Mouse (Mus musculus) mature B cell (primary cell): ENCODE measurements around the gene Gabrr3.
"Not testable (repeated sequence)": the region's sequence is repeated elsewhere in the genome, so short reads cannot be mapped to it uniquely, and the experiment has no call there.

Experiments
- in situ Hi-C: fragments of 300-500 bp; cut with MboI; formaldehyde crosslinking; loops from 2 replicates; pipeline ENCODE4 v1.14.3; 2019

The Gabrr3 gene

DNA sequence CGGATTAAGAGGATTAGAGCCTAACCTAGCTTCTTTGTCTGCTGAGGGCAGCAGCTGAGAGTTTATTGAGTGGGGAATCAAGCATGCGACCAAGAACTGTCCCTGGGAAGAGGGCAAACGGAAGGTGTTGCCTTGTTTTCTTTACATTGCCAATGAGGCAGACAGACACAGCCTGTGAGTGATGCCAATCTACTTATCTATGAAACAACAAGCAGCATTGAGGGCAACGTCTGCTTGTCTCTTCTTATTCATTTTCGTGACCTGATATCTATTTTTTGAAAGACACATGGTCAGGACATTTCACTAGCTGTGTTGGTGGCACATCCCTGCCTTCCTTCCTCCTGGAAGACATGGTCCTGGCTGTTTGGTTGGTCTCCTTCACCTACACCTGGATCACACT is at the start of gene Gabrr3:
Gene Gabrr3, plus strand, starts transcription at position 301 of the 400 bp plus-strand sequence.
- in situ Hi-C loops = no loop called here

DNA sequence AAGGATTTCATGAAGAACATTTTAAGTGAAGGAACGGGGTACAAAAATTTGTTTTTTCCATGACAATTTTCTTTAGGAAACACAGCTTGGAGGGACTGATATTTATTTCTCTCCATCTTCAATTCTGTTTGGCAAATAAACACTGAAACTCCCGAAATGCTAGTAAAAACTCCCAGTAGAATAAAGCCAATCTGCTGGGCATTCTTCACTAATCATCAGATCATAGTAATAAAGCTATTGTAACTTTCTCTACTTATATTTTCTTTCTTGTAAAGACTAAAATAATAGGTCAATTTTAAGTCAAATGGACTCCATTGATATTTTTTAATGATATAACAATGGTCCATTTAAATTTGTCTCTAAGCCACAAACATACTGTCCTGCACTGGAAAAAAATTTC is 43.2 kb upstream of the Gabrr3 start, which contains the start of gene Olfr209:
Gene Olfr209, minus strand, starts transcription at position 101 of the 400 bp plus-strand sequence.
- in situ Hi-C loops = no loop called here

DNA sequence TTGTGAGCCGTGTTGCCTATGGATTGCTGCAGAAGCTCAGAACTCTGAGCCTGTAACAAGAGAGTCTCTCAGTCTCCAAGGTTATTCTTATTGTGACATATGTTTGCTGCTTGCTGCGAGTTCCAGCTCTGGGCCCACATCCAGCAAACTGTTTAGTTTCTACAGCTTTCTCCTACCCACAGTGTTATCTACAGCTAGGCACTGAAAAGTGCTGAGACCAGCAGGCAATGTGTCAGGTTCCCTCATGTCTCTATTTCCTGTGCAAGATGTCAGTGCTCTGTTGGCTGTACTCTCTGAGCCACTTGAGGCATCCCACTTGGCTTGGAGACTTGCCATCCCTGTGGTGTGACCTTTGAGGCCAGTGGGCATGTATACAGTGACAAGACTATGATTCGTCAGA is 13.8 kb upstream of the Gabrr3 start:
- in situ Hi-C loops = no loop called here

DNA sequence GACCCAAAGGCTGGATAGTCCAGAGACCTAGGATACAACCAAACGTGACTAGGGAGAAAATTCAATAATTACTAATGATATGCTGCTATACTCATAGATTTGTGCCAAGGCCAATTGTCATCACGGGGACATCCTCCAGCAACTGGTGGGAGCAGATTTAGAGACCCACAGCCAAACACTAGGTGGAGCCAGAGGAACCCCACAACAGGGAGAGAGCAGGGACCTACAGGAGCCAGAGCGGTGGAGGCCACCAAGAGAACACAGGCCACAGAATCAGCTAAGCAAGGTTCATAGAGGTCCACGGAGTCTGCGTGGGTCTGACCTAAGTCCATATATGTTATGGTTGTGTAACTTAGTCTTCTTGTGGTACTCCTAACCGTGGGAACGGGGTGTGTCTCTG is 6.0 kb upstream of the Gabrr3 start:
- in situ Hi-C loops = no loop called here

DNA sequence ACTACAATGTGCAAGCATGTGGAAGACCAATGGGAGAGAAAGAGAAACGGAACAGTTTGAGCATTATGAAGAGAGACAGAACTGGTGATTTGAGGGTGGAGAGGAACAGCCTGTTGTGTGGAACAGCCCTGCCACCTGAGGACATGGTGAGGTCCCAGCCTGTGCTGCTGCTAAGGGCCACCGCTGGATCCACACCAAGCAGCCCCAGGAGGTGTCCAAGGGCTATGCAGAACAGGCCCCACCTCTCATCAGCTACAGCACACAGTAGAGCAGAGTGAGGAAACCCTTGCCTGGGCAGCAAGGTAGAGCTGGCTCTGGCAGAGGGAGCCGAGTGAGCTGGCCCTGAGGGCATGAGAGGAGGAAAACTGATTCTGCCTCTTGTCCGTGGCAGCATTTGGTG is 5.1 kb upstream of the Gabrr3 start:
- in situ Hi-C loops = no loop called here

DNA sequence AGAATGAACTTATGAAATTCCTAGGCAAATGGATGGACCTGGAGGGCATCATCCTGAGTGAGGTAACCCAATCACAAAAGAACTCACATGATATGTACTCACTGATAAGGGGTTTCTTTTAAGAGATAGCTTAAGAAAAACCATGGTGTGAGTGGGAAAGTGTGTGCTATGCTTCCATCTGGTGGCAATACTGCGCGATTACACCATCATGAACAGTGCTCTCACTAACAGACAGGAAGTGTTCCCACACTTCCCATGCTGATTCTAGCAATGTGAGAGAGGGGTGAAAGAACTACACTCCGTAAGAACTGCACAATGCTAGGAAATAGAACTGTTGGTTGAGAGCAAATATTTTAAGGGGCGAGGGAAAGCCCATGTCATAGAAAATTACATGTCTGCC is 3.4 kb upstream of the Gabrr3 start:
- in situ Hi-C loops = no loop called here

DNA sequence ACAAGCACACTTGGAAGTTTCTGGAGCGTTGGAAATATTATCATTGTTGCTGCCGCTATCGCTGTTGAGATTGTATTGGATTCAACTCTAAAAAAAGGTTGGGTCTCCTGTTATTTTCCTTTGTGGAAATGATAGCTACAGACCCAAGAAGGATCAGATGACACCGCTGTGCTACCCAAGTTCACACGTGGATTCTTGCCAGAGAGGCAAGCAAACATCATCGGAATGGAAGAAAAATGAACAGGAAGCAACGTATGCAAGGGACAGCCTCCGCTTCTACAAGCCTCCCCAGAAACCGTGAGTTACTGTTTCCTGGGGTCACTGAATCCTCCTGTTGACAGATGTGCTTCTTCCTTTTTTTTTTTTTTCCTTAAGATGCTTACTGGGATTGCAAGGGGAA is 2.3 kb upstream of the Gabrr3 start:
- in situ Hi-C loops = no loop called here

DNA sequence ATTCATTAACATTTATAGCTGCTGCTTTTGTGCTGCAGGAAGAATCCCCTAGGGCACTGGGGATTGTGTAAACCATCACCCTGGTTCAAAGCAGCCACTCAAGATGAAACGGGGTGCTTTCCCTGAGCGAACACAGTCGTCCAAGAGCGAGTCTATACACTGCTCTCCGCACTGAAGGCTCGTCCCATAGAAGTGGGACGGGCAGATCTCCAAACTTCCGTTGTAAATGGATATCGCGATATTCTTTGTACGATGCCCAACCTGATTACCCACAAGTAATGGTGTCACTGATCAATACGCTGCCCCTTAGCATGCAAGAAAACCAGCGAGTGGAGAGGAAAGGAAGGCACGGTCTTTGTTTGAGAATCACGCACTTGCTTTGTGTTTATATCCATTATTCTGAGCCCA is 2.2 kb downstream of the Gabrr3 start:
- in situ Hi-C loops = no loop called here

DNA sequence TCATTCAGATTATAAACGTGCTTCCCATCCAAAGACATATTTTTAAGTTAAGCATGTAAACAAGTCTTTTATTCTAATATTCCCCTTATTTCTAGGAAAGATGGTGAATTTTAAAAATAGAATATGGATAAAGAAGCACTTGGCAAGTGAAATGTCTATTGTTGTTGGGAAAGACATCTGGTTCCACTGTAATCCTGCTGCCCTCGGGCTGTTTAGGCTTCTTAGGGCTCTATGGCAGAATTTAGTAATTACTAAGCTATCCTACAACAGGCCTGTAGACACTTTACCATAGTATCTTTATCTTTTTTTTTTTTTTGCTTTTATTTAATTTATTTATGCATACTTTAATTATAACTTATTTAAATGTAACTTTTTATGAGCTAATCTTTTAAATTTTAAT is 2.7 kb downstream of the Gabrr3 start:
- in situ Hi-C loops = no loop called here

DNA sequence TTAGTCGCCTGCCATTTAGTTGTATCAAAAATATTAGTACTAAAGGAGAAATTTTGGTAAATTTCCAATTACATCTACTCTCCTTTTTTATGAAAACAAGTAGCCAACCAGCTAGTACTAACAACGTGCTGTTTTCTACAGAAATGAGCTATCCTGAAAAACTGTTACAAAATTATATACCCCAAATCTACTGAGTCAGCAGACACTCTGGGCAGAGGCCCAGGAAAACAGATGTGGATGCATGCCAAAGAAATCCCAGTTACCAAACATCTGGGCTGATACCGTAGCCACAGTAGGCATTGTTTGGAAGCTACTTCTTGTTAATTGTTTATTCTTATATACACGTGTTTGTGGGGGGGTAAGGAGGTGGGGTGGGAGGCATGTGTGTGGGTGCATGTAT is 6.3 kb downstream of the Gabrr3 start:
- in situ Hi-C loops = no loop called here

DNA sequence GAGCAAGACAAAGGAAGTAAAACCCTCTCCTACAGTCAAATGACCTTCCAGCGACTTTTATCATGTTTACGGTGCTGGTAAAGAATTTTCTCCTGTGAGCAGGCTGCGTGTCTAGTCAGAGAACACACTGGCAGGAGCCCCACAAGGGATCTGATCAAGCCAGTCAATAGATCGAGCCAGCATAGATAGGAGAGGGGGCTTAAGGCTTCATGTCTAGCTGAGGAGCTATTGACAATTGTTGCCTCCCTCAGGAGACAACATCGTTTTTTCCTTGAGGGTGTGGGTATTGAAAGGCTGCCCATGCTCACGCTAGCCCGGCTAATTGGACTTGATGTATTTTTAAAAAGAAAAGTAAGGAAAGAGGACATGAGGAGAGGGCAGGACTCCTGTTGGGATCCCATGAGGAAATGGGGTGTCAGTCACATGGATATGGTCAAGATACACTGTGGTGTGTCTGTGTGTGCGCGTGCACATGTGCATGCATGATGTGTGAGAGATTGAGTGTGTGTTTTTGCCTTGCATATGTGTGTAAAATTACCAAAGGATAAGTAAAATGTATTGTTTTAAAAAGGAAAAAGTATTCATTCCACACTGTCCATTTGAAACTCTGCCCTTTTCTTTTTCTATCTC is 13.2 kb downstream of the Gabrr3 start:
- in situ Hi-C loops = no loop called here

DNA sequence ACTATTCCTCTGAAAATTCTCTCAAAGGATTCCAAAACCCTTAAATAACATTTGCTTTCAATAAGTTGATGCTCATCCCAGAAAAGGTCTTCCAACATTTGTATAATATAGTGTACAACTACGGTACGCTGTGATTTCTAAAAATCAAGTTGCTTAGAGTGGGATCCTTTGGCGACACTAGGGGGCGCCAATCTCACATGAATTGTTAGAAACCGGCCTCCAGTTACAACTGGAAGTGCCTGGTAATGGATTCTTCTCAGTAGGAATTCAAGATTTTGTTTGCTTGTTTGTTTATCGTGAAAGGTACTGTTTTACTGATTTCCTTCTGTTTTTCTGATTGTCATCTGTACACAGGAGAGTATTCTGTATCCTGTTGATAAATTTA is 13.7 kb downstream of the Gabrr3 start:
- in situ Hi-C loops = no loop called here

DNA sequence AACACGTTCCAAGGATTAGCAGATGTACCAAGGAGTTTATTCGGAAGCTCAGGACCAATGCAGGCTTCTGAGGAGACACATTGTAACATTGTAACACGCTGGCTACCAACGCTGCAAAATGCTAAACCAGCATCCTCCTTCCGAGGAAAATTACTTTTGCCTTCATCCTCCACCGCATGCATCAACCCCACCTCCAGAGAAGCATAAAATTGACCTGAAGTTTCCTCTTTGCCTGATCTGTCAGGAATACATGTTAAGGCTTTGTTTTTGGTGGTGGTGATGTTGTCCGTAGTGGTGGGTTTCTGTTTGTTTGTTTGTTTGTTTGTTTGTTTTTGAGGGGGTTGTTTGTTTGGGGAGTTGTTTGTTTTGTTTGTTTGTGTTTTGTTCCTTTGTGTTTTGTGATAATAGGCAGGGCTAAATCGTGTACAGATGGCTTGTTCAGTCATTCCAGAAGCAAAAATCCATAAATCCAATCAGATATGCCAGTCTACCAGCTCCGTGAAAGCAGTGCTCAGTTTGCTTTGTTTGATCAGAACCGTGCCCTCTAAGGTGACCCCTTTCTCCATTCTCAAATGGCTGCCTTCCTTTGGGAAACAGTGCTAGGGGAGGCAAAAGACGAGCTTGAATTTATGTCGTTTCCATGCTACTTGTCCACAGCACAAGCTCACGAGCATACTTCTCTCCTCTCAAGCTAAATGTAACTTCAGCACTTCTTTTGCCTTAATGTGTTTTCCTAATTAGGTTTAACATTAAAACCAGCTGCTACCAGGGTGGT is 14.6 kb downstream of the Gabrr3 start:
- in situ Hi-C loops = no loop called here

DNA sequence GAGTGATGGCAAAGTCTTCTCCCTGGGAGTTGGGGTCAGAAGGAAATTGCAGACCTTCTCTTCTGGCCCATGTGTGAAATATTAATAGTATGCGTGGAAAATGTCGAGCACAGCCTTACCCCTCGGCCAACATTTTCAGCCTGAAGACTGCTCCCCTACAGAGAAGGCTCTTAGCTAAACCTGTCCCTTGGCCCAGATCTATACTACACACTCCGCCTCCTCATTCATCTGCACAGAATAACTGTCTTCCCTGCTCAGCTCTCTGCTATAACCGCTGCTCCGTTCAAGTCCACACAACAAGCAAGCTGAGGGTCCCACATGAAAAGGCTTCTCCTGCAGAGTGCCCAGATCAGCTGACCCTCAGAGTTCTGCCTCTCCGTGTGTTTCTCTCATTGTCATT is 20.8 kb downstream of the Gabrr3 start:
- in situ Hi-C loops = no loop called here

DNA sequence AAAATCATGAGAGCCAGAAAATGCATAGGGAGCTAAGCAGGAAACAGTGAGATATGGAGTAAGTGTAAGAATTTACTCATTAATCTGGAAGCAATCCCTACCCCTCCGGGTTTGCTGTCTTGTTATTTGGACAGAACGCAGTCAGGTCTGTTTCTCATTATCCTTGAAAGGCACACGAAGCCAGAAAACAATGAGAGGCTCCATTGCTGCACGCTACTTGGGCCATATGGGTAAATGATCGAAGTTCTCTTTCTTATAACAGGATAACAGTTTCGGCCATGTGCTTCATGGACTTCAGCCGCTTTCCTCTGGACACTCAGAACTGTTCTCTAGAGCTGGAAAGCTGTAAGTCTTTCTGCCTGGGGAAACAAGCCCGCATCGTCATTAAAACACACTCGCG is 26.0 kb downstream of the Gabrr3 start:
- in situ Hi-C loops = no loop called here

DNA sequence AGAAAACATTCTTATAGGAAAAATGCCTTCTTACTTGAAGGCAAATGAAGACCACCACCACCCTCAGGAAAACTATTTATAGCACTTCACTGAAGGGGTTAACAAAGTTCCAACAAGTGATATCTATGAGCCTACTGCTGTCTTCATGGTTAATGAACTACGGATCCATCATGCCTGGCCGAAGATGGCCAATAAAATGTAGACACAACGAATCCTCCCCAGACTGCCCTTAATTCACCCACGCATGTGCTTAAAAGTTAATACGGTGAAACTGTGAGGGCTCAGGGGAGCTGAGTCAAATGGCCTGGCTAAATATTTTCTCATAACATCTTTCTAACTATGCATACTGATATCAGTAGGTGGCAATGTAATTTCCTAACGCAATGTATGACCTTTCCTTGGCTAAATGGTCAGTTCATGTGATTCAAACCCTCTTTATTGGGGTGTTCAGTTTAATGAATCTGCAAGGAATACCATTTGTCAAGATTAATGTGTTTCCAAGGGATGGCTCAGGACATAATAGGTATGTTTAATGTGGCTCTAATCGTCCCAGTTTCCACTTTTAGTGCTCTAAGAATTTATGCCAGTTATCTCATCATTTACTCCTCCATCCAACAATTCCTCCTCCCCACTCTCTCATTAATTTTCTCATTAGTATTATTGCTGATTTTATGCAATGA is 37.9 kb downstream of the Gabrr3 start:
- in situ Hi-C loops = no loop called here

DNA sequence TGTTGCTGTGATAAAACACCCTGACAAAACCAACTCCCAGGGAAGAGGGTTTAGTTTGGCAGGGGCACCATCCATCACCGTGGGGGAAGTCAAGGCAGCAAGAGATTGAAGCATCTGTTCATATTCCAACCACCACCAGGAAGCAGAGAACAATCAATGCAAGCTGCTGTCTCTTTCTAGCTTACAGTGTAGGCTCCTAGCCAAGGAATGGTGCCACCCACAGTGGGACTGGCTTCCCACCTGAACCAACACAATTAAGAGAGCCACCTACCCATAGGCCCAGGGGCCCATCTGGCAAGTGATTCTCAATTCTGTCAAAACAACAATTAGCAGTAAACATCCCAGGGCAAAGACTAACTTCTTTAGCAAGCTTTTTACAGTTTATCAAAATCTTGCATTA is 41.0 kb downstream of the Gabrr3 start:
- in situ Hi-C loops = no loop called here

DNA sequence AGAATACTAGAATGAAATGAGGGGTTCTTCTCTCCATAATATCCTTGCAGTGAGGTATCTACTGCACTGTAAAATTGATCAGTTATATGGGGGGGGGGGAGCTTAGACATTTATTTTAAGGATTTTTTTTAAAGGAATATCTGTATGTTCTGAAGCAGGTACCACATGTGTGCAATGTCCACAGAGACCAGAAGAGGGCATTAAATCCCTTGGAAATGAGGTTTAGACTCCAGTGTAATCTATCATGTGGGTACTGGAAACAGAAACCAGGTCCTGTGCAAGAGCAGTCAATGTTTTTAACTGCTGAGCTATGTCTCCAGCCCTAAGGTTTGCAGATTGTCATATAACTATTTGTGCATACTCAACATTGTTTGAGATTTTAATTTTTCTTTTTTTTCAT is 42.0 kb downstream of the Gabrr3 start:
- in situ Hi-C loops = no loop called here

DNA sequence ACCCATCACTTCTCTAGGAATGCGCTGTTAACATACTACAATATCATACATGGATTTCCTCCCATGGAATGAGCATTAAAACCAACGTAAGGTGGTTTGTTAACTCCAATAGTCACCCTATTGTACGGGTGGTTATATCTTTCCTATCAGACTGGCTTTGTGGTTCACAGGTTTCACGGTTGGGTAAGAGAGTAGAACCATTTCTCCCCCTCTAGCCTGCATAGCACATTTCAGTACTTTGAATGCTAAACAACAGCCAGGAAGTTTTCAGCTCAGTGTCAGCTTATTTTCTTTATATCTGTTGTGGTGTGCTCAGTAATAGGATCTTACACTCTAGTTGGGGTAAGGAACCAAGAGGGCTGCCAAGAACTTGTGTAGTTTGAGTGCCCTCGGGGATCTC is 44.7 kb downstream of the Gabrr3 start:
- in situ Hi-C loops = no loop called here

DNA sequence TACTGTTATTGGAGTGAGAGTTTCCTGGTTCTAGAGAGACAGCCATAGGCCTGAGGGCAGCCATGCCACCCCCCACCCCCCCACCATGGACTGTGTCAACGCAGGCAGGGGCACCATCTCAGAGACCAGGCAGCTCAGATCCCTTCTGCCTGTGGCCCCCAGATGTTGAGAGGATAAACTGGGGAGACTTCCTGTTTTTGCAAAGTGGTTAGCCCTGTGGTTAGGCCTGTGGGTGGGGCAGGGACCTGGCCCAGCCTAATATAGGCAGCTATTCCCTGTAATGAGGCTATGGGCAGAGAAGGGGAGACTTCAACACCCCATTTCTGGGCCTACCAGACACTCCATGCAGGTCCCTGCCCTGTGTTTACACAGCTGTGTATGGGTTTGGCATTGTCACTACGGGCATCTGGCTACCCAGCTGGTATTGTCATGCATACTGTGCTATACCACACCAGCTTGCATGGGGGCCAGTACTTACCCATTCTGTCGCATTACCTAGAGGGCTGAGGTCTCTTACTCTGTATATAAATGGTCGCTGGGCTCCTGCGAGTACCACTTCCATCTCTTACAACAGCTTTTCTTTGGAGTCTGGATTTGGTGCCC is 52.2 kb downstream of the Gabrr3 start:
- in situ Hi-C loops = not testable (repeated sequence)

DNA sequence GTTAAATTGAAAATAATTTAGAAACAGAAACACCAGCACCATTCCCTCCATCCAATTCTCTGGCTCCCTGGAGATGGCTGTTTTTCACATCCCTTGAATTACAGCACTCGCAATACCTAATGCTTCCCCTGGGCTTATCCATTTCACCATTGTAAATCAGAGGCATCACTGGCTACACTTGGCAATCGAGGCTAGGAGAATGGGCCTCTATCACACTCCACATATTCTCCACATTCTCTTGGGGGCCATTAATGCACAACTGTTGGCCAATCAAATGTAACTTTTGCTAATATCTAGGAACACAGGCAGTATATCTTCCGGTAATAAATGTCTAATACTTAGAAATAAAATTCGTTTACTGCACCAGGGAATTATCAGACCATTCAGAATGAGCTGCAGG is 56.4 kb downstream of the Gabrr3 start:
- in situ Hi-C loops = no loop called here

DNA sequence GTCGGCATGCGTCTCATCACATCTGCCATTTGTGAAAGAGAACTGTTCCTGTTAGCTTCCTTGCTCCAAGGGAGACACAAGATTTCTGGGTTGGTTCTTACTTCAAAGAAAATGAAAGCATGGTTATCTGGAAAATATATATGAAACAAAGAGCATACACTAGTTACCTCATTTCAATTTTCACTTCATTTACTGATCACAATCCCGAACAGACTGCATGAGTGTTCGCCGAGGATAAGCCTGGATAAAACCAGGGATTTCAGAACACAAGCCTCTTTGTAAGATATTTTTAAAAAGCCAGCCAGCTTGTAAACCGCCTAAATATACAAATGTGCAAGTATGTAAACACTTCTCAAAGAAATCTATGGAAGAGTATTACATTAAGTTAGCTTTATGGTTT is 56.8 kb downstream of the Gabrr3 start:
- in situ Hi-C loops = no loop called here

DNA sequence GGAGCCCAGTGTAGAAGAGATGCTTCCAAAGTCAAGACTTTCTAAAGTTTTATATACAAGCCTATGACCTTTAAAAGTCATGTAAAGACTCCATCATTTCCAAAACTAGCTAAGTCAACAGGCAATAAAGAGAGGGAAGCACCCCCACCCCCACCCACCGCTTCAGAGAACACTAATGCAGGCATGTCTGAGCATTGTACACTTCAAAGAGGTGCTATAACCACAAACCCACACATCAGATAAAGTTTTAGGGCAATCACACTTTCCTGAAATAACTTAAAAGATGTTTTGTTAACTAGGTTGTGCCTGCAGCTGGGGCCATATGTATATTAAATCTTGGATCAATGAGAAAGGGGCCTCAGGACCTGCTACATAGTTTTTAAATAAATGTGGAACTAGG is 62.7 kb downstream of the Gabrr3 start:
- in situ Hi-C loops = no loop called here
